Mouse (Mus musculus) testis, adult 2 months (tissue): ENCODE results near the gene Mob3b. TPM values are rescaled to one million over a fixed set of nuclear protein-coding genes. Genes with fewer than 3 reads are reported as not detected.

ENCODE experiments used
- H3K27ac ChIP-seq: fragments of 200-500 bp; 2 replicates; pipeline ENCODE4 v1.5.1; 2012; ENCODE audit warnings: low read depth, low read length; ENCODE audit not compliant: control insufficient read depth, insufficient read depth
- H3K27me3 ChIP-seq: fragments of 200-500 bp; 2 replicates; pipeline ENCODE4 v1.6.1; 2012; ENCODE audit warnings: mild to moderate bottlenecking, low read length, moderate library complexity; ENCODE audit not compliant: control insufficient read depth, insufficient read depth
- H3K36me3 ChIP-seq: fragments of 200-500 bp; 2 replicates; pipeline ENCODE4 v1.6.1; 2012; ENCODE audit warnings: mild to moderate bottlenecking, low read length; ENCODE audit not compliant: control insufficient read depth, insufficient read depth
- H3K4me1 ChIP-seq: fragments of 200-500 bp; 2 replicates; pipeline ENCODE4 v1.6.1; 2012; ENCODE audit warnings: low read length; ENCODE audit not compliant: control insufficient read depth, insufficient read depth
- H3K4me3 ChIP-seq: fragments of 200-500 bp; 2 replicates; pipeline ENCODE4 v1.5.1; 2012; ENCODE audit warnings: low read depth, mild to moderate bottlenecking, low read length, moderate library complexity, mixed read lengths; ENCODE audit not compliant: control insufficient read depth
- CTCF ChIP-seq: fragments of 200-500 bp; IDR thresholded peaks from 2 replicates; pipeline ENCODE4 v1.5.1; 2012; ENCODE audit warnings: low read depth, mild to moderate bottlenecking, inconsistent platforms, low read length, moderate library complexity; ENCODE audit not compliant: control insufficient read depth, insufficient read depth, insufficient replicate concordance
- POLR2A ChIP-seq: fragments of 200-500 bp; IDR thresholded peaks from 2 replicates; pipeline ENCODE4 v1.6.1; 2012; ENCODE audit warnings: low read depth, mild to moderate bottlenecking, inconsistent platforms, low read length, moderate library complexity; ENCODE audit not compliant: control insufficient read depth
- polyA plus RNA-seq: library from polyadenylated mRNA; depleted of rRNA; stranded (reverse); fragments of >200 nt; gene quantifications from 2 replicates; pipeline ENCODE4 v1.2.3, GENCODE M21; 2012

Mob3b gene
- polyA plus RNA-seq, 1 experiment, result 1.4 TPM

DNA sequence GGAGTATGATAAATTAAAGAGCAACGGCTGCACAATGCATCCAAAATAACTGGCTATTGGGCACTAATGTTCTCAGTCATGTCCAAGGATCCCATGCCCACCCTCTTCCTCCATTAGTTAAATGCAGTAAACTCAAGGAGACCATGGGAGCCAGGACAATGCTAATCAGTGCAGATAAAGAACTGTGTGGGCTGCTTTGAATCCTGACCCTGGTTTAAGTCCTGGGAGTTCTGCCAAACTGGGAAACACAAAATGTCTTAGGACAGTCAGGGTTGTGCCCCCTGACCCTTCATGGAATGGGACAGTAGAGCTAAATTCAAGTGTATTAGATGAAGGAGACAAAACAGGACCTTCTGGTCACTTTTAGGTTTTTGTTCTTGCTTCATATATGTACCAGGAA is 117.0 kb downstream of the Mob3b start:
- H3K4me1 ChIP-seq, result no peaks in the 10 kb centered on the region; the same call in 1 of the 2 replicates
- no peaks in the 10 kb centered on the region for H3K27me3 ChIP-seq
- TF ChIP-seq POLR2A (no peak), CTCF (no peak)
- H3K36me3 ChIP-seq, result no peaks in the 10 kb centered on the region
- H3K27ac ChIP-seq, result no peak overlapping the region; the same call in 1 of the 2 replicates
- no peak overlapping the region for H3K4me3 ChIP-seq

DNA sequence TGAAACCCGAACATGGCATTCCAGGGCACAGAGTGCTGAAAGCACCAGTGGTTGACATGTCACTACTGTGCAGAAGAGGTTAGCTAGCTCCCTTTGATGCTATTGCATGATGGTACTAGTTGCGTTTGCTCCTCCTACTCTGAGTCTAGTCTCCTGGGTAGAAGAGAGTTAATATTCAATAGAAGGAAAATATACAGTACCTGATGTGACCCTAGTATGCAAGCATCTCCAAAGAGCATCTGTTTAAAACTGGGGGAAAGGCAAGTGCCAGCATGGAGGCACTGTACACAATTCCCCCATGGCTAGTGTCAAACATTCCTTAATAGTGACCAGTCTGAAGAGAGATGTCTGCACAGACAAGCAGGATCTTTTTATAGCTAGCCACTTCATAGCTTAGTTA is 119.5 kb downstream of the Mob3b start:
- Histone ChIP-seq H3K4me1 (no peaks in the 10 kb centered on the region; the same call in none of the 2 replicates), H3K27me3 (no peaks in the 10 kb centered on the region), H3K4me3 (no peak overlapping the region), H3K27ac (no peak overlapping the region), H3K36me3 (no peaks in the 10 kb centered on the region)
- TF ChIP-seq CTCF, result no peak
- TF ChIP-seq POLR2A, result no peak

DNA sequence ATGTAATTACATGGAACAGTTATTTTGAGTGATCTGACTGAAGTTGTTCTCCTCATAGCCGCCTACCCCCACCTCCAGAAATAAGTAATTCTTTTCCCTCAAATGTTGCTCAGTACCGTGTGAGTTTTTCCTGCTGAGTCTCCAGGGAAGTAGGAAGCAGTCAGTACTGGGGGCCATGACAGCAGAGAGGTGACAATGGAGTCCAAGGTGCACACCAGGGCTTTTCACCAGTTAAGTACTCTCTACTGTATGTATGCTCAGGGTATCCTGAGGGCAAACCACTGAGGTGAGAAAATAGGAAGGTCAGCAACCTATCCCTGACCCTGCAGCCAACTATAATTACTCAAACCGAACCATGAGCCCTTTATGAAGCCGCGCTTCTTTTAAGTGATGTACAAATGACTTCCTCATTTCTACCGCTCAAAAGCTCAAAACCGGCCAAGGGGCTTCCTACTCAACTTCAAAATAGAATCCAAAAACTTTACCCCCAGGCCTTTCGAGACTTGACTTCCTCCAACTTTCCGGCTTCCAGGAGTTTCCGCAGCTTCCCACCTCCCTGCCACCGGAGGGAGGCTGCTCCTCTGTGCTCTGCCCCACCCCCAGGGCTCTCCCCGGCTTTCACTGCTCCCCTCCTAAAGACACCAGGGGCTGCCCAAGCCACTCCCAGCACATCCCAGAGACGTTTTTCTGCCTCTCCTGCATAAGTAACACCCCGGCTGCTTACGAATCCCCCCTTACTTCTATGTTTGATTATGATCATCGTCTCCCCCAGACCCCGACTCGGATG is 122.6 kb downstream of the Mob3b start:
- no peak for TF ChIP-seq POLR2A
- no peak for TF ChIP-seq CTCF
- Histone ChIP-seq H3K4me3 (no peak overlapping the region), H3K27me3 (no peaks in the 10 kb centered on the region), H3K4me1 (no peaks in the 10 kb centered on the region; the same call in 1 of the 2 replicates), H3K36me3 (no peaks in the 10 kb centered on the region), H3K27ac (no peak overlapping the region)

- no peaks in the 10 kb centered on the region for H3K36me3 ChIP-seq
- H3K27me3 ChIP-seq, result no peaks in the 10 kb centered on the region
- no peak overlapping the region for H3K27ac ChIP-seq
- H3K4me3 ChIP-seq, result no peak overlapping the region
- no peaks in the 10 kb centered on the region; the same call in 1 of the 2 replicates for H3K4me1 ChIP-seq
- TF ChIP-seq CTCF (no peak), POLR2A (no peak)
Observed at GRCm38 (mm10) chr4:35032758-35033157, 124.5 kb downstream of the Mob3b start.

- no peaks in the 10 kb centered on the region for H3K36me3 ChIP-seq
- TF ChIP-seq CTCF (no peak), POLR2A (no peak)
Observed at GRCm38 (mm10) chr4:35031623-35032022, 125.7 kb downstream of the Mob3b start.

GRCm38 (mm10) chr4:35031141-35031540 is 126.1 kb downstream of the Mob3b start:
- Histone ChIP-seq H3K27me3 (no peaks in the 10 kb centered on the region), H3K27ac (no peak overlapping the region; the same call in 1 of the 2 replicates), H3K4me3 (no peak overlapping the region), H3K36me3 (no peaks in the 10 kb centered on the region), H3K4me1 (no peaks in the 10 kb centered on the region; the same call in 1 of the 2 replicates)
- TF ChIP-seq CTCF (no peak), POLR2A (no peak)

More at GRCm38 (mm10) chr4:35031623-35032022, 125.7 kb downstream of the Mob3b start:
- Histone ChIP-seq H3K4me3 (no peak overlapping the region), H3K27me3 (no peaks in the 10 kb centered on the region), H3K27ac (no peak overlapping the region), H3K4me1 (no peaks in the 10 kb centered on the region; the same call in 1 of the 2 replicates)

- Histone ChIP-seq H3K27ac (no peak overlapping the region), H3K27me3 (no peaks in the 10 kb centered on the region), H3K4me1 (no peaks in the 10 kb centered on the region), H3K4me3 (no peak overlapping the region), H3K36me3 (no peaks in the 10 kb centered on the region)
- TF ChIP-seq CTCF (no peak), POLR2A (no peak)
Observed at GRCm38 (mm10) chr4:35018416-35018815, 138.9 kb downstream of the Mob3b start.
